Mouse (Mus musculus) hindbrain, embryonic 11.5 days (tissue): Measurements from ENCODE around the gene Primpol. TPM values are rescaled to one million over a fixed set of nuclear protein-coding genes. Genes with fewer than 3 reads are reported as not detected.

Source experiments
- ATAC-seq: fragments of 200-750 bp; cut with Nextera tagmentation; 2 replicates; pipeline ENCODE4 v1.8.0; 2017; ENCODE audit warnings: mild to moderate bottlenecking, moderate TSS enrichment, moderate library complexity; ENCODE audit not compliant: low FRiP score
- DNase-seq: peaks from one replicate; pipeline ENCODE4 v3.0.0-alpha.2; 2015; ENCODE audit warnings: low spot score
- H3K27ac ChIP-seq: fragments of 300-500 bp; sonication (generic); 2 replicates; pipeline ENCODE4 v1.5.1; 2014; ENCODE audit warnings: mild to moderate bottlenecking, low read depth, low read length
- H3K27me3 ChIP-seq: fragments of 300-500 bp; sonication (generic); 2 replicates; pipeline ENCODE4 v1.6.1; 2014; ENCODE audit warnings: mild to moderate bottlenecking, low read length, moderate library complexity, mixed read lengths; ENCODE audit not compliant: control insufficient read depth, insufficient read depth
- H3K36me3 ChIP-seq: fragments of 300-500 bp; sonication (generic); 2 replicates; pipeline ENCODE4 v1.6.1; 2014; ENCODE audit warnings: mild to moderate bottlenecking, low read length, moderate library complexity, mixed read lengths; ENCODE audit not compliant: control insufficient read depth, insufficient read depth
- H3K4me1 ChIP-seq: fragments of 300-500 bp; sonication (generic); replicated peaks from 2 replicates; pipeline ENCODE4 v1.6.1; 2014; ENCODE audit warnings: low read length, mixed read lengths; ENCODE audit not compliant: control insufficient read depth, insufficient read depth
- H3K4me2 ChIP-seq: fragments of 300-500 bp; sonication (generic); replicated peaks from 2 replicates; pipeline ENCODE4 v1.6.1; 2014; ENCODE audit warnings: mild to moderate bottlenecking, low read depth, low read length
- H3K4me3 ChIP-seq: fragments of 300-500 bp; sonication (generic); 2 replicates; pipeline ENCODE4 v1.5.1; 2014; ENCODE audit warnings: low read depth, low read length
- H3K9ac ChIP-seq: fragments of 300-500 bp; sonication (generic); 2 replicates; pipeline ENCODE4 v1.6.1; 2014; ENCODE audit warnings: low read depth, low read length
- H3K9me3 ChIP-seq: fragments of 300-500 bp; sonication (generic); 2 replicates; pipeline ENCODE4 v1.6.1; 2016; ENCODE audit warnings: low read length; ENCODE audit not compliant: control insufficient read depth
- WGBS: fragments of 180-500 bp; shearing (Covaris S2); extraction: QIAGEN DNeasy Blood & Tissue Kit; methylation state at CpG from one replicate; pipeline ENCODE4 v1.1.7; 2014; 5-methylcytosine and 5-hydroxymethylcytosine counted together
- polyA plus RNA-seq: library from polyadenylated mRNA; unstranded; fragments of >200 nt; fragmentation: Nextera tagmentation; extraction: Ambion mirVana; gene quantifications from 2 replicates; pipeline ENCODE4 v1.2.1, GENCODE M21; 2014

Gene Primpol
- polyA plus RNA-seq, 1 experiment from 2014 or later, result 10.0 TPM

DNA sequence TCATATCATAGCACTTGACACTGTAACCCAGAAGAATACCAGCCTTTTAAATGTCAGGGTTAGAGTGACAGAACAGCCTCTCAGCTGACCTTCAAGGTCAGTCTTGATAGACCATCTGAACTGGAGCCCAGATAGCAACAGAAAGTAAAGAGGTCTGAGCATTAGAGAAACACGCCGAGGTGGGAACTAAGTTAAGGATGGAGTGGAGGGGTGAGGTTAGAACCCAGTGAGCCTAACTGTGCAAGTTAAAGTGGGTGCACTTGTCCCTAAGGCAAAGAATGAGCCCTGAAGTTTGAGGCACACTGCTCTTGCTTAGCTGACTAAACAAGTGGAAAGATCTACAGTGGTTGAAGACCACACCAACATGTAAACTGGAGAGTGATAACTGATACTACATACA, 18.9 kb downstream of the Primpol start:
- no peak for ATAC-seq
- no peak for DNase-seq
- Histone ChIP-seq H3K4me3 (no peak overlapping the region), H3K4me1 (no peaks in the 10 kb centered on the region), H3K27me3 (no peaks in the 10 kb centered on the region), H3K36me3 (no peaks in the 10 kb centered on the region), H3K9me3 (no peaks in the 10 kb centered on the region), H3K9ac (no peak overlapping the region), H3K27ac (no peak overlapping the region), H3K4me2 (no peak overlapping the region)
- WGBS, result 96% methylated on average over 2 of the region's 2 CpGs

- no peak overlapping the region for H3K4me2 ChIP-seq
- H3K27me3 ChIP-seq, result no peaks in the 10 kb centered on the region
- H3K9me3 ChIP-seq, result no peaks in the 10 kb centered on the region
- no peak overlapping the region for H3K9ac ChIP-seq
- H3K4me1 ChIP-seq, result no peaks in the 10 kb centered on the region
- no peaks in the 10 kb centered on the region for H3K36me3 ChIP-seq
- no peak overlapping the region for H3K4me3 ChIP-seq
- no peak for DNase-seq
- WGBS, result 90% methylated on average over 2 of the region's 2 CpGs
- no peak overlapping the region for H3K27ac ChIP-seq
- no peak for ATAC-seq
Measured at GRCm38 (mm10) chr8:46597411-46597810, 19.6 kb downstream of the Primpol start.

DNA sequence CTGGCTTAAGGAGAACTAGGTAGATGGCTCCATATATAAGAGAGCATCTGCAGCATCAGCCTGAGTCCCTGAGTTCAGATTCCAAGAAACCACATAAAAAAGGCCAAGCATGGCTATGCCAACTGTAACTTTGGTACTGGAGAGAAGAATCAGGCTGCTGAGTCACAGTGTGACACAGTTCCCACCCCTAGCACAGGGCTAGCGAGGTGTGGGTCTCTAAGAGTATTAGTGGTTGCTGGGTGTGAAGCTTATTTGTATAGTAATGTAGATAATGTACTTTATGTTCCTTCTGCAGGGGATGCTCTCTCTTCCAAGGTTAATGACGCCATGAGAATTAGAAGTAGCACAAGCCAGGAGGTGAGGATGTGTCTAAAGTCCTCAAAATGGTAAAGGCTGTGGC, 20.5 kb downstream of the Primpol start:
- no peak for DNase-seq
- H3K36me3 ChIP-seq, result no peaks in the 10 kb centered on the region
- H3K4me2 ChIP-seq, result no peak overlapping the region
- H3K9me3 ChIP-seq, result no peaks in the 10 kb centered on the region
- no peak overlapping the region for H3K27ac ChIP-seq
- no peaks in the 10 kb centered on the region for H3K4me1 ChIP-seq
- no peaks in the 10 kb centered on the region for H3K27me3 ChIP-seq
- 89% methylated on average over 2 of the region's 2 CpGs for WGBS
- ATAC-seq, result no peak
- H3K4me3 ChIP-seq, result no peak overlapping the region
- no peak overlapping the region for H3K9ac ChIP-seq

DNA sequence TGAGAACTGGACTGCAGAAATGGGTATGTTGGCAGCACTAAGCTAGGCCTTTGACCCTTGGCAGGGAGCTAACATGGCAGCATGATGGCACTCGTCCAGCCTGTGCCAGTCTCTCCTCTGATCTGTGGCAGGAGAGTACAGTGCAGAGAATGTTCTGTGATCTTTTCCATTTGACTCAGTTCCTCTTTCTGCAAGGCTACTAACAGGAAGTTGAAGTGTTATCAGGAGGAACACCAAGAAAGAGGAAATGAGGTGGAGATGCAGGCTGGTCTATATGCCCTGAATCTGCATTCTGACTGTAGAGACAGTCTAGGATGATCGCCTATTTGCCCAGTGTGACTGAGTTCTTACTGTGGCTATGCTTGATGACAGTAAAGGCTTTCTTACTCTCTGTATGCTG, 21.4 kb downstream of the Primpol start:
- Histone ChIP-seq H3K9ac (no peak overlapping the region), H3K36me3 (no peaks in the 10 kb centered on the region), H3K4me2 (no peak overlapping the region), H3K27ac (no peak overlapping the region), H3K27me3 (no peaks in the 10 kb centered on the region), H3K4me1 (no peaks in the 10 kb centered on the region), H3K4me3 (no peak overlapping the region), H3K9me3 (no peaks in the 10 kb centered on the region)
- ATAC-seq, result no peak
- no peak for DNase-seq
- 83% methylated on average over 2 of the region's 2 CpGs for WGBS

- Histone ChIP-seq H3K4me3 (no peak overlapping the region), H3K4me2 (no peak overlapping the region), H3K36me3 (no peaks in the 10 kb centered on the region), H3K27ac (no peak overlapping the region), H3K4me1 (no peaks in the 10 kb centered on the region), H3K27me3 (no peaks in the 10 kb centered on the region), H3K9me3 (no peaks in the 10 kb centered on the region), H3K9ac (no peak overlapping the region)
- 82% methylated on average over 2 of the region's 2 CpGs for WGBS
- ATAC-seq (no peak), DNase-seq (no peak)
Measured at GRCm38 (mm10) chr8:46593772-46594171, 23.2 kb downstream of the Primpol start.

- no peak overlapping the region for H3K27ac ChIP-seq
- no peak overlapping the region for H3K9ac ChIP-seq
- H3K27me3 ChIP-seq, result no peaks in the 10 kb centered on the region
- no peak for ATAC-seq
- no peaks in the 10 kb centered on the region for H3K36me3 ChIP-seq
- no peak overlapping the region for H3K4me3 ChIP-seq
- H3K4me1 ChIP-seq, result no peaks in the 10 kb centered on the region
- H3K9me3 ChIP-seq, result no peaks in the 10 kb centered on the region
- 89% methylated on average over 8 of the region's 8 CpGs for WGBS
- no peak for DNase-seq
- H3K4me2 ChIP-seq, result no peak overlapping the region
Measured at GRCm38 (mm10) chr8:46593067-46593466, 23.9 kb downstream of the Primpol start.

GRCm38 (mm10) chr8:46588663-46589062, 28.3 kb downstream of the Primpol start:
- WGBS, result 94% methylated on average over 2 of the region's 2 CpGs
- H3K4me2 ChIP-seq, result no peak overlapping the region

GRCm38 (mm10) chr8:46587911-46588310, 29.1 kb downstream of the Primpol start:
- no peaks in the 10 kb centered on the region for H3K36me3 ChIP-seq
- H3K4me3 ChIP-seq, result no peak overlapping the region
- H3K27ac ChIP-seq, result no peak overlapping the region
- H3K4me2 ChIP-seq, result no peak overlapping the region
- DNase-seq (no peak), ATAC-seq (no peak)
- no peak overlapping the region for H3K9ac ChIP-seq
- no peaks in the 10 kb centered on the region for H3K4me1 ChIP-seq
- WGBS, result 94% methylated on average over 5 of the region's 5 CpGs
- no peaks in the 10 kb centered on the region for H3K9me3 ChIP-seq
- H3K27me3 ChIP-seq, result no peaks in the 10 kb centered on the region

More at GRCm38 (mm10) chr8:46588663-46589062, 28.3 kb downstream of the Primpol start:
- Histone ChIP-seq H3K9ac (no peak overlapping the region), H3K9me3 (no peaks in the 10 kb centered on the region), H3K36me3 (no peaks in the 10 kb centered on the region), H3K4me1 (no peaks in the 10 kb centered on the region), H3K27ac (no peak overlapping the region), H3K27me3 (no peaks in the 10 kb centered on the region), H3K4me3 (no peak overlapping the region)
- no peak for ATAC-seq
- no peak for DNase-seq

DNA sequence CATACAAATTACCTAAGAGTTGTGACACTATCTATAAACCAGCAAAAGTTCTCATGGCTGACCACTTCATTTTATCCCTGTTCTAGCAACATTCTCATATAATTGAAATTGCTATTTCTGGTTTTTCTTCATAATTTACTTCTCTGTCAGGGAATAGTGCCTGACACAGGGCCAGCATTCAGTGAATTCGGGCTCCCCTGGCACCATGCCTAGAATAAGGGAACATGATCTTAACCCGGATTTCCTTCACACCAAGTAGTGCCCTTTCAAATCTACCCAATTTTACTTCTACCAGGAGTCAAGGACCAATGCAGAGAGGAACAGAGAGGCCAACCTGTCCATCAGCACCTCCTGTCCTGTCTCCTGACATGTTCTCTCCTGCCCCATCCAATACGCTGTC, 31.4 kb downstream of the Primpol start:
- Histone ChIP-seq H3K9me3 (no peaks in the 10 kb centered on the region), H3K9ac (no peak overlapping the region), H3K27me3 (no peaks in the 10 kb centered on the region), H3K36me3 (no peaks in the 10 kb centered on the region), H3K4me3 (no peak overlapping the region), H3K27ac (no peak overlapping the region), H3K4me1 (no peaks in the 10 kb centered on the region), H3K4me2 (no peak overlapping the region)
- 78% methylated on average over 3 of the region's 3 CpGs for WGBS
- DNase-seq (no peak), ATAC-seq (no peak)
